10 mouse cellular contexts compared by ENCODE assay signal in the genomic region with DNA sequence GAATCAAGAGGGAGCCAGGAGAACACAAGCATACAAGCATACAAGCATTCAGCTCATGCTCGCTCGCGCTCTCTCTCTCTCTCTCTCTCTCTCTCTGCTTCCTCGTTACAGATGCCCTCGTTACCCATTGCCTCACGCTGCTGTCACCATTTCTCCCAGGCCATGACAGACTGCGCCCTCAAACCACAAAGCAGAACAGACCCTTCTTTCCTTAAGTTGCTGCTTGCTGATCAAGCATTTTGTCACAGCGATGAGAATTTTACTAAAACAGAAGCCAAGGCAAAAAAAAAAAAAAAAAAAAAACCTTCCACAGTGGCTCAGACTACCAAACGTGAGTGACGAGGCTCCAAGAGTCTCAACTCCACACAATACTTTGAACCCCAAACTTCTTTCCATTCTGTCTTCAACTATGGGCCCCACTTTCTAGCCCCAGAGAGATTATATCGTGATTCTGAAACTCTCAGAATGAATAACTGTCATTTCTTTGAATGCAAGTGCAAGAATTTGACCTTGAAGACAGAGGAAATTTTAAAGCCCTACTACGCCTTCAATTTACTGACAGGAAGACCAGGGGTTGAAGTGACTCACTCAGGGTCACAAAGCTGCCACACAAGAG. TPM values are rescaled to one million over a fixed set of nuclear protein-coding genes. Genes with fewer than 3 reads are reported as not detected.
DNase-seq lines count a peak whose midpoint lies in the region; ATAC-seq and TF ChIP-seq lines count a peak whose summit lies in the region.
"Had no signal": no experiment of that assay in that cellular context is flagged by ENCODE, and none has a peak within 500 bp of the region (broad histone marks: within the 10 kb centered on the region; RNA-seq: fewer than 3 reads in every experiment).

No protein-coding gene starts in this region.

- H3K79me2 ChIP-seq in MEL (ENCODE audit: control insufficient read depth, insufficient read depth, low read length, poor library complexity): no peaks in the 10 kb centered on the region
- peaks cover 42% of the 10 kb centered on the region for H3K79me2 ChIP-seq in myocyte (ENCODE audit: control insufficient read depth, insufficient read depth)

- no peaks in the 10 kb centered on the region for H3K9me3 ChIP-seq in hindbrain, embryonic 13.5 days
- H3K9me3 ChIP-seq in hindbrain, embryonic 12.5 days (replicated peaks): no peaks in the 10 kb centered on the region
- no peaks in the 10 kb centered on the region for H3K9me3 ChIP-seq in MEL (replicated peaks; ENCODE audit: insufficient read depth, low read length)
- H3K9me3 ChIP-seq in midbrain, embryonic 14.5 days (ENCODE audit: control insufficient read depth, low read length): no peaks in the 10 kb centered on the region
- H3K9me3 ChIP-seq: forebrain, embryonic 13.5 days; hindbrain, embryonic 15.5 days had no signal

- no peak overlapping the region for H3K4me3 ChIP-seq in hindbrain, embryonic 13.5 days
- H3K4me3 ChIP-seq in hindbrain, embryonic 12.5 days: no peak overlapping the region
- H3K4me3 ChIP-seq in MEL (ENCODE audit: control insufficient read depth in 1 of 2, insufficient read depth in 1 of 2, low read depth in 2 of 2, low read length in 2 of 2): no peak overlapping the region
- H3K4me3 ChIP-seq in myocyte: no peak overlapping the region
- no peak overlapping the region for H3K4me3 ChIP-seq in midbrain, embryonic 14.5 days (replicated peaks; ENCODE audit: low read depth, low read length)
- H3K4me3 ChIP-seq: forebrain, embryonic 13.5 days; hindbrain, embryonic 15.5 days had no signal

- DNase-seq in MEL (ENCODE audit: low read depth, low spot score): peak; percentile 55
- DNase-seq in cerebellum, adult 8-10 months: no peak
- no peak for DNase-seq in ovary, postnatal 14 days (ENCODE audit: low spot score)
- no peak for DNase-seq in midbrain, embryonic 14.5 days

- H3K36me3 ChIP-seq in hindbrain, embryonic 13.5 days: no peaks in the 10 kb centered on the region; the same call in 1 of the 2 replicates
- no peaks in the 10 kb centered on the region for H3K36me3 ChIP-seq in hindbrain, embryonic 12.5 days
- peaks cover 0 to 27% of the 10 kb centered on the region in 2 experiments; a peak in 2 of 4 replicates for H3K36me3 ChIP-seq in MEL (ENCODE audit: control insufficient read depth in 1 of 2, insufficient read depth in 2 of 2, low read length in 2 of 2)
- peaks cover 4% of the 10 kb centered on the region for H3K36me3 ChIP-seq in myocyte (ENCODE audit: control insufficient read depth, insufficient read depth)
- no peaks in the 10 kb centered on the region for H3K36me3 ChIP-seq in midbrain, embryonic 14.5 days (ENCODE audit: control insufficient read depth, insufficient read depth, low read length)
- H3K36me3 ChIP-seq: hindbrain, embryonic 15.5 days had no signal

- no peak overlapping the region for H3ac ChIP-seq in myocyte (ENCODE audit: control insufficient read depth, insufficient read length)

- no peak overlapping the region for H3K4me2 ChIP-seq in hindbrain, embryonic 13.5 days
- no peak overlapping the region for H3K4me2 ChIP-seq in hindbrain, embryonic 12.5 days (replicated peaks)
- H3K4me2 ChIP-seq in myocyte (ENCODE audit: low read depth): peak overlapping the region; percentile 5
- no peak overlapping the region for H3K4me2 ChIP-seq in midbrain, embryonic 14.5 days (ENCODE audit: low read length)
- H3K4me2 ChIP-seq: forebrain, embryonic 13.5 days; hindbrain, embryonic 15.5 days had no signal

- no peak overlapping the region for H3K9ac ChIP-seq in hindbrain, embryonic 13.5 days
- no peak overlapping the region for H3K9ac ChIP-seq in hindbrain, embryonic 12.5 days
- H3K9ac ChIP-seq in MEL (ENCODE audit: control insufficient read depth, low read depth, low read length, poor library complexity, severe bottlenecking): no peak overlapping the region
- no peak overlapping the region for H3K9ac ChIP-seq in midbrain, embryonic 14.5 days (replicated peaks; ENCODE audit: low read length)
- H3K9ac ChIP-seq: forebrain, embryonic 13.5 days; hindbrain, embryonic 15.5 days had no signal

- 82% methylated on average over 12 of the region's 12 CpGs for WGBS in hindbrain, embryonic 13.5 days
- 80% methylated on average over 12 of the region's 12 CpGs for WGBS in hindbrain, embryonic 12.5 days
- 83% methylated on average over 12 of the region's 12 CpGs for WGBS in midbrain, embryonic 14.5 days

- no peak for TF ChIP-seq EP300 in MEL (IDR thresholded peaks at IDR 0.05; ENCODE audit: low read depth in 1 of 2, low read length in 2 of 2)

- TF ChIP-seq RAD21 in MEL (IDR thresholded peaks at IDR 0.05; ENCODE audit: low read depth, low read length): no peak

- no peak for ATAC-seq in hindbrain, embryonic 13.5 days (ENCODE audit: low FRiP score)
- ATAC-seq in hindbrain, embryonic 12.5 days (ENCODE audit: low FRiP score): no peak
- ATAC-seq in hematopoietic stem cell, adult 5-6 weeks (replicated peaks in 1 of 2; ENCODE audit: insufficient read depth in 1 of 2, low FRiP score in 2 of 2, low TSS enrichment in 1 of 2, low read depth in 1 of 2, poor library complexity in 2 of 2, severe bottlenecking in 2 of 2): peak; percentile 67 to 74
- ATAC-seq in midbrain, embryonic 14.5 days (ENCODE audit: low FRiP score, low TSS enrichment): no peak
- ATAC-seq: forebrain, embryonic 13.5 days had no signal

- H3K27ac ChIP-seq in hindbrain, embryonic 13.5 days: peak overlapping the region; percentile 8; the same call in 1 of the 2 replicates
- H3K27ac ChIP-seq in hindbrain, embryonic 12.5 days: no peak overlapping the region
- H3K27ac ChIP-seq in MEL (ENCODE audit: control insufficient read depth, low read depth, low read length): no peak overlapping the region
- H3K27ac ChIP-seq in midbrain, embryonic 14.5 days (replicated peaks; ENCODE audit: low read depth, low read length): no peak overlapping the region
- H3K27ac ChIP-seq: forebrain, embryonic 13.5 days; hindbrain, embryonic 15.5 days had no signal

- no peak for TF ChIP-seq POLR2A in MEL (IDR thresholded peaks at IDR 0.05; ENCODE audit: control insufficient read depth in 1 of 2, insufficient read depth in 1 of 2, low read depth in 1 of 2, low read length in 2 of 2, poor library complexity in 1 of 2)
- TF ChIP-seq POLR2A in myocyte (IDR thresholded peaks at IDR 0.05; ENCODE audit: insufficient read length, low read depth): no peak

- H3K4me1 ChIP-seq in hindbrain, embryonic 13.5 days (replicated peaks): peaks cover 42% of the 10 kb centered on the region
- H3K4me1 ChIP-seq in hindbrain, embryonic 12.5 days: peaks cover 50% of the 10 kb centered on the region
- H3K4me1 ChIP-seq in MEL (ENCODE audit: control insufficient read depth in 1 of 2, insufficient read depth in 2 of 2, low read length in 2 of 2): peaks cover 20 to 31% of the 10 kb centered on the region in 2 experiments
- peaks cover 7% of the 10 kb centered on the region for H3K4me1 ChIP-seq in midbrain, embryonic 14.5 days (ENCODE audit: control insufficient read depth, insufficient read depth, low read length)

- no peak for TF ChIP-seq CTCF in MEL (IDR thresholded peaks at IDR 0.05 in 2 of 3, conservative IDR thresholded peaks at IDR 0.05 in 1 of 3; ENCODE audit: control insufficient read depth in 1 of 3, insufficient read depth in 1 of 3, low read depth in 2 of 3, low read length in 3 of 3, poor library complexity in 1 of 3, severe bottlenecking in 1 of 3)

- H3K27me3 ChIP-seq in hindbrain, embryonic 13.5 days: no peaks in the 10 kb centered on the region
- H3K27me3 ChIP-seq in hindbrain, embryonic 12.5 days: no peaks in the 10 kb centered on the region
- H3K27me3 ChIP-seq in MEL (ENCODE audit: control insufficient read depth in 1 of 2, insufficient read depth in 2 of 2, low read length in 2 of 2) (no peaks in the 10 kb centered on the region), myocyte (ENCODE audit: control insufficient read depth, insufficient read depth, insufficient read length) (no peaks in the 10 kb centered on the region)
- H3K27me3 ChIP-seq in midbrain, embryonic 14.5 days (ENCODE audit: control insufficient read depth, insufficient read depth, low read length): no peaks in the 10 kb centered on the region
- H3K27me3 ChIP-seq: forebrain, embryonic 13.5 days; hindbrain, embryonic 15.5 days had no signal

TF ChIP-seq in MEL, 35 proteins besides CTCF, POLR2A, EP300 and RAD21 (continues in another document):
- TF ChIP-seq ZMIZ1 (IDR thresholded peaks at IDR 0.05; ENCODE audit: low read depth, low read length) (no peak), TCF12 (IDR thresholded peaks at IDR 0.05; ENCODE audit: low read depth, low read length) (no peak), SIN3A (IDR thresholded peaks at IDR 0.05; ENCODE audit: low read length) (no peak), RCOR1 (IDR thresholded peaks at IDR 0.05; ENCODE audit: low read depth, low read length) (no peak), ETS1 (IDR thresholded peaks at IDR 0.05; ENCODE audit: low read depth, low read length) (peak; percentile 31; the same call in 1 of the 2 replicates), MYB (IDR thresholded peaks at IDR 0.05; ENCODE audit: low read depth, low read length) (no peak), BHLHE40 (IDR thresholded peaks at IDR 0.05; ENCODE audit: borderline replicate concordance, low read depth, low read length) (no peak), MAFK (IDR thresholded peaks at IDR 0.05; ENCODE audit: borderline replicate concordance, low read depth, low read length) (0 out of 2 replicates have a peak, but pooled peaks have one; percentile 54)

TF ChIP-seq in myocyte, 11 proteins besides CTCF, POLR2A, EP300 and RAD21:
- no peak for TF ChIP-seq MYOG (IDR thresholded peaks at IDR 0.05; ENCODE audit: control insufficient read depth in 1 of 3, insufficient read depth in 1 of 3, insufficient read length in 2 of 3, low read depth in 2 of 3)

RNA-seq across cellular contexts. Expression of gene Smad3, which starts 19.6 kb away (rescaled TPM):
- 11.9 and 12.0 TPM in 2 replicates for polyA plus RNA-seq in hindbrain, embryonic 13.5 days (2015; fragmentation: Nextera tagmentation; extraction: Ambion mirVana)
- 24.1 and 25.4 TPM in 2 replicates for polyA plus RNA-seq in hindbrain, embryonic 12.5 days (2016; fragmentation: Nextera tagmentation; extraction: Ambion mirVana)
- 7.1 and 7.5 TPM in 2 replicates for total RNA-seq in MEL (2012; rRNA removed)
- polyA plus RNA-seq in MEL (2012; ENCODE audit: insufficient read depth in 1 of 2, insufficient read length in 2 of 2, low read depth in 1 of 2, low replicate concordance in 2 of 2, missing spikeins in 1 of 2) (10 to 100 TPM in 1 of 2 experiments, not detected in 1; 10.2 TPM), myocyte (2012; fragmentation: generic; extraction: Trizol) (25.5 TPM)
- 43.1 and 45.5 TPM in 2 replicates for total RNA-seq in hematopoietic stem cell, adult 5-6 weeks (2017)
- 4.9 and 7.7 TPM in 2 replicates for polyA plus RNA-seq in midbrain, embryonic 14.5 days (2014; fragmentation: Nextera tagmentation; extraction: Ambion mirVana)

Comparison
In these comparisons a context has a peak if more than half of its experiments do, and no peak if none do; other contexts are left out.
1. ATAC-seq: peak in hematopoietic stem cell, adult 5-6 weeks (2 of 2); none in hindbrain, embryonic 13.5 days (single experiment), hindbrain, embryonic 12.5 days (single experiment) and midbrain, embryonic 14.5 days (single experiment).